Mouse (Mus musculus) stomach, postnatal 0 days (tissue): Measurements from ENCODE around the gene Kcnh2.

Experiments
- CTCF ChIP-seq: IDR thresholded peaks from 2 replicates; pipeline ENCODE4 v1.5.1; 2016; ENCODE audit warnings: antibody characterized with exemption, low read depth, mild to moderate bottlenecking, moderate library complexity
- EP300 ChIP-seq: optimal IDR thresholded peaks from 2 replicates; pipeline ENCODE3; 2016; ENCODE audit warnings: antibody characterized with exemption

DNA sequence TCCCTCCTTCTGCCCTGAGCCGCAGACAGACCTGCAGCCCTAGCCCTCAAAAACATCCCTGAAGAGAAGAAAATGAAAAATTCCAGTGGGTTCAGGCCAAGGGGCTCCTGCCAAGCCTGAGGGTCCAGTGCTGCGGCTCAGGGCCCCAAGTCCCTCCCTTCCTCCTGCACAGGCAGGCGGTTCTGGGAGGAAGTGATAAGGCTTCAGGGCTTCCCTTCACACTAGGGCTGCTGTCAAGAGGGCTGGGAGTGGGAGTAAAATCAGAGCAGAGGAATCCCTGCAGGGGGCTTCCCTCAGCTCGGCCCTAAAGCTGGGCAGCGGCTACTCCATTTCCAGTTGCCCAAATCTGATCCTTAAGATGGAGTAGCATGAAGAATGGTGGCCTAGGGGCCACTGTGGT lies 14.1 kb upstream of the Kcnh2 start:
- TF ChIP-seq CTCF (no peak), EP300 (no peak)
